Mouse (Mus musculus) forebrain, embryonic 13.5 days (tissue): Measurements from ENCODE around the gene Llcfc1. TPM values are rescaled to one million over a fixed set of nuclear protein-coding genes. Genes with fewer than 3 reads are reported as not detected.

Experiments
- ATAC-seq: fragments of 200-750 bp; cut with Nextera tagmentation; 2 replicates; pipeline ENCODE4 v1.8.0; 2017
- H3K27ac ChIP-seq: fragments of 300-500 bp; sonication (generic); 2 replicates; pipeline ENCODE4 v1.5.1; 2015; ENCODE audit warnings: inconsistent platforms, mild to moderate bottlenecking, moderate library complexity
- H3K27me3 ChIP-seq: fragments of 300-500 bp; sonication (generic); 2 replicates; pipeline ENCODE4 v1.6.1; 2015; ENCODE audit warnings: mild to moderate bottlenecking, inconsistent platforms
- H3K36me3 ChIP-seq: fragments of 300-500 bp; sonication (generic); 2 replicates; pipeline ENCODE4 v1.6.1; 2015; ENCODE audit warnings: mild to moderate bottlenecking, inconsistent platforms; ENCODE audit not compliant: poor library complexity, severe bottlenecking
- H3K4me1 ChIP-seq: fragments of 300-500 bp; sonication (generic); 2 replicates; pipeline ENCODE4 v1.6.1; 2015; ENCODE audit warnings: inconsistent platforms
- H3K4me2 ChIP-seq: fragments of 300-500 bp; sonication (generic); 2 replicates; pipeline ENCODE4 v1.6.1; 2015; ENCODE audit warnings: inconsistent platforms, mild to moderate bottlenecking, moderate library complexity
- H3K4me3 ChIP-seq: fragments of 300-500 bp; sonication (generic); 2 replicates; pipeline ENCODE4 v1.5.1; 2015; ENCODE audit warnings: mild to moderate bottlenecking, inconsistent platforms
- H3K9ac ChIP-seq: fragments of 300-500 bp; sonication (generic); 2 replicates; pipeline ENCODE4 v1.6.1; 2015; ENCODE audit warnings: mild to moderate bottlenecking, inconsistent platforms
- H3K9me3 ChIP-seq: fragments of 300-500 bp; sonication (generic); replicated peaks from 2 replicates; pipeline ENCODE4 v1.6.1; 2016; ENCODE audit warnings: inconsistent platforms
- WGBS: fragments of 180-500 bp; shearing (Covaris S2); methylation state at CpG from one replicate; pipeline ENCODE4 v1.1.7; 2015; 5-methylcytosine and 5-hydroxymethylcytosine counted together
- polyA plus RNA-seq: library from polyadenylated mRNA; unstranded; fragments of >200 nt; fragmentation: Nextera tagmentation; extraction: Ambion mirVana; gene quantifications from 2 replicates; pipeline ENCODE4 v1.2.1, GENCODE M21; 2015

Llcfc1 gene
- polyA plus RNA-seq, 1 experiment from 2014 or later, result not detected

GRCm38 (mm10) chr6:41658487-41658886, 25.7 kb upstream of the Llcfc1 start:
- H3K9me3 ChIP-seq, result no peaks in the 10 kb centered on the region
- H3K27ac ChIP-seq, result no peak overlapping the region
- no peak overlapping the region for H3K4me3 ChIP-seq
- no peak for ATAC-seq
- no peak overlapping the region for H3K4me2 ChIP-seq
- no peaks in the 10 kb centered on the region for H3K4me1 ChIP-seq
- no peaks in the 10 kb centered on the region for H3K27me3 ChIP-seq
- no peak overlapping the region for H3K9ac ChIP-seq
- 82% methylated on average over 1 of the region's 1 CpGs for WGBS
- H3K36me3 ChIP-seq, result no peaks in the 10 kb centered on the region

GRCm38 (mm10) chr6:41662320-41662719, 21.9 kb upstream of the Llcfc1 start:
- Histone ChIP-seq H3K9ac (no peak overlapping the region), H3K36me3 (no peaks in the 10 kb centered on the region), H3K4me1 (no peaks in the 10 kb centered on the region), H3K4me3 (no peak overlapping the region), H3K27ac (no peak overlapping the region), H3K4me2 (no peak overlapping the region), H3K9me3 (no peaks in the 10 kb centered on the region), H3K27me3 (no peaks in the 10 kb centered on the region)
- 27% methylated on average over 2 of the region's 2 CpGs for WGBS
- ATAC-seq, result no peak

DNA sequence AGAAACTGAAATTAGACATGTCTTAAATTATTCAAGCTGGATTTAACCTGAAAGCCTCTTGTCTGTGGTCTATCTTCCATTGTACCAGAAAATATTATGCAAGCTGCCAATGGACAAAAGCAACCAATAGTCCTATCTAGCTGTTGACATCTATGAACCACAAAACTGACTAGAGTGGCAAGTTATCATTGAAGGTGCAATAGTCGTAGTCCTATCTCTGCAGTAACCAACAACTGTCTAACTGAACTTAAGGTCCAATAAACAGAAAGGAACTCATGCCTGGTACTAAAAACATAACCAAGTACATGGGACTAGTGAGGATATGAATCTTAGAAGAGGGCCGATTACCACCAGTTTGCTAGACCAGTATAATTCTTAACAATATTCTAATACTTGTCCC, 7.7 kb upstream of the Llcfc1 start:
- WGBS, result 85% methylated on average over 2 of the region's 2 CpGs
- no peak for ATAC-seq
- Histone ChIP-seq H3K4me3 (no peak overlapping the region), H3K4me1 (no peaks in the 10 kb centered on the region), H3K4me2 (no peak overlapping the region), H3K9me3 (no peaks in the 10 kb centered on the region), H3K27ac (no peak overlapping the region), H3K9ac (no peak overlapping the region), H3K27me3 (no peaks in the 10 kb centered on the region), H3K36me3 (no peaks in the 10 kb centered on the region)

- Histone ChIP-seq H3K4me1 (no peaks in the 10 kb centered on the region), H3K9ac (no peak within 1 kb of the TSS), H3K27me3 (no peaks in the 10 kb centered on the region), H3K27ac (no peak within 1 kb of the TSS), H3K9me3 (no peaks in the 10 kb centered on the region), H3K4me3 (no peak within 1 kb of the TSS), H3K4me2 (no peak within 1 kb of the TSS), H3K36me3 (no peaks in the 10 kb centered on the region)
- 87% methylated on average over 1 of the region's 1 CpGs for WGBS
- no peak for ATAC-seq
These were observed 3.6 kb upstream of the Llcfc1 start, which contains the start of gene Trpv5 for GRCm38 (mm10) chr6:41680669-41681068. Trpv5 (minus strand) TSS chr6:41680769.

- H3K4me1 ChIP-seq, result no peaks in the 10 kb centered on the region
- 86% methylated on average over 5 of the region's 5 CpGs for WGBS
- no peaks in the 10 kb centered on the region for H3K9me3 ChIP-seq
- no peak overlapping the region for H3K4me2 ChIP-seq
- no peaks in the 10 kb centered on the region for H3K27me3 ChIP-seq
- no peak overlapping the region for H3K4me3 ChIP-seq
- no peaks in the 10 kb centered on the region for H3K36me3 ChIP-seq
- H3K27ac ChIP-seq, result no peak overlapping the region
- no peak for ATAC-seq
- H3K9ac ChIP-seq, result no peak overlapping the region
These were observed 2.6 kb upstream of the Llcfc1 start for GRCm38 (mm10) chr6:41681656-41682055.

GRCm38 (mm10) chr6:41684911-41685310, 680 bp downstream of the Llcfc1 start:
- no peaks in the 10 kb centered on the region for H3K4me1 ChIP-seq
- no peak overlapping the region for H3K4me2 ChIP-seq
- no peaks in the 10 kb centered on the region for H3K9me3 ChIP-seq
- H3K4me3 ChIP-seq, result no peak overlapping the region
- 89% methylated on average over 5 of the region's 5 CpGs for WGBS
- H3K36me3 ChIP-seq, result no peaks in the 10 kb centered on the region
- no peaks in the 10 kb centered on the region for H3K27me3 ChIP-seq
- no peak overlapping the region for H3K9ac ChIP-seq
- no peak for ATAC-seq
- no peak overlapping the region for H3K27ac ChIP-seq

GRCm38 (mm10) chr6:41685596-41685995, 1.4 kb downstream of the Llcfc1 start:
- Histone ChIP-seq H3K9me3 (no peaks in the 10 kb centered on the region), H3K4me1 (no peaks in the 10 kb centered on the region), H3K27me3 (no peaks in the 10 kb centered on the region), H3K4me3 (no peak overlapping the region), H3K36me3 (no peaks in the 10 kb centered on the region), H3K4me2 (no peak overlapping the region), H3K27ac (no peak overlapping the region), H3K9ac (no peak overlapping the region)
- no peak for ATAC-seq
- 93% methylated on average over 3 of the region's 3 CpGs for WGBS

DNA sequence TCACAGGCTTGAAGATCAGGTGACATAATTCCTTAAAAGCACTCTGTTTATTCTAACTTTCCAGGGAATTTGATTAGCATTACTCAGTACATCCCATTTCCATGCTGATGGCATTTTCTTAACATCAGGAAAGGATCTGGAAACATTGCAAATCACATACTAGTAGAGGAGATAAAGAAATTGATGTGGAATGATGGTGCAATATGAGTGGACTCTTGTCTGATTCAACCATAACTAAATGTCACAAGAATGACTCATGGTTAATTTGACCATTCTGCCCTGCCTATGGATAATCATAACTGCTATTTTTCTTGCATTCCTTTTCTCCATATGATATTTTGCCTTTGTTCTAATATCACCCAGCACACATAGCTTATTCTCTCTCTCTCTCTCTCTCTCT, 8.0 kb downstream of the Llcfc1 start:
- H3K4me3 ChIP-seq, result no peak overlapping the region

GRCm38 (mm10) chr6:41694407-41694806, 10.2 kb downstream of the Llcfc1 start:
- no peaks in the 10 kb centered on the region for H3K9me3 ChIP-seq
- no peak overlapping the region for H3K4me2 ChIP-seq
- H3K27me3 ChIP-seq, result no peaks in the 10 kb centered on the region
- no peak overlapping the region for H3K27ac ChIP-seq
- no peak overlapping the region for H3K4me3 ChIP-seq
- WGBS, result 91% methylated on average over 1 of the region's 1 CpGs
- H3K36me3 ChIP-seq, result no peaks in the 10 kb centered on the region
- no peaks in the 10 kb centered on the region for H3K4me1 ChIP-seq
- no peak for ATAC-seq
- H3K9ac ChIP-seq, result no peak overlapping the region

More for the DNA sequence above, 8.0 kb downstream of the Llcfc1 start:
- Histone ChIP-seq H3K9ac (no peak overlapping the region), H3K27me3 (no peaks in the 10 kb centered on the region), H3K27ac (no peak overlapping the region), H3K4me2 (no peak overlapping the region), H3K9me3 (no peaks in the 10 kb centered on the region), H3K4me1 (no peaks in the 10 kb centered on the region), H3K36me3 (no peaks in the 10 kb centered on the region)
- ATAC-seq, result no peak

GRCm38 (mm10) chr6:41701245-41701644, 17.0 kb downstream of the Llcfc1 start:
- H3K9me3 ChIP-seq, result no peaks in the 10 kb centered on the region

GRCm38 (mm10) chr6:41702928-41703327, 18.7 kb downstream of the Llcfc1 start:
- Histone ChIP-seq H3K9me3 (no peaks in the 10 kb centered on the region), H3K27me3 (no peaks in the 10 kb centered on the region), H3K4me1 (no peaks in the 10 kb centered on the region), H3K4me3 (no peak overlapping the region), H3K36me3 (no peaks in the 10 kb centered on the region), H3K27ac (no peak overlapping the region), H3K4me2 (no peak overlapping the region), H3K9ac (no peak overlapping the region)
- 79% methylated on average over 2 of the region's 2 CpGs for WGBS
- no peak for ATAC-seq

More at GRCm38 (mm10) chr6:41701245-41701644, 17.0 kb downstream of the Llcfc1 start:
- Histone ChIP-seq H3K4me1 (no peaks in the 10 kb centered on the region), H3K9ac (no peak overlapping the region), H3K36me3 (no peaks in the 10 kb centered on the region), H3K27me3 (no peaks in the 10 kb centered on the region), H3K4me3 (no peak overlapping the region), H3K4me2 (no peak overlapping the region), H3K27ac (no peak overlapping the region)
- WGBS, result 89% methylated on average over 1 of the region's 1 CpGs
- no peak for ATAC-seq

DNA sequence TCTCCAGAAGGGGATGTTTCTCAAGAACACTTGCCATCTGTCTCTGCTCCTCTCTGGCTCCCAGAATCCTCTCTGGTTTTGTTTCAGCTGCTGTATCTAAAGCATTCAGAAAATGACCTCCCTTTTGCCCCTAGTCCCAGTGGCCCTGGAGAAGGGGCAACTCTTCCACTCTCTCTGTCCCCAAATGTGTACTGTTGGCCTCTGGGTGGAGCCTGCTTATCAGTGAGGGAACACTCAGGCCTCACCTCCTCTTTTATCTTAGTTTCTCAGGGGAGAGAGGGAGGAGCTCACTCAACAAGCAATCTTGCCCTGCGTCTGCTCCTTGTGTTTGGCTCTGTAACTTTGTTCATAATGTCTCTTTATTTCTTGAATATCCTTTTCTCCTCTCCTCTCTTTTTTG, 19.9 kb downstream of the Llcfc1 start, which contains the start of gene Kel:
Kel (minus strand) TSS at position 217 of the 400 bp plus-strand sequence.
- ATAC-seq, result no peak
- no peaks in the 10 kb centered on the region for H3K4me1 ChIP-seq
- H3K9ac ChIP-seq, result no peak within 1 kb of the TSS
- H3K36me3 ChIP-seq, result no peaks in the 10 kb centered on the region
- no peaks in the 10 kb centered on the region for H3K27me3 ChIP-seq
- H3K9me3 ChIP-seq, result no peaks in the 10 kb centered on the region
- H3K27ac ChIP-seq, result no peak within 1 kb of the TSS
- no peak within 1 kb of the TSS for H3K4me2 ChIP-seq
- 44% methylated on average over 1 of the region's 1 CpGs for WGBS
- no peak within 1 kb of the TSS for H3K4me3 ChIP-seq

DNA sequence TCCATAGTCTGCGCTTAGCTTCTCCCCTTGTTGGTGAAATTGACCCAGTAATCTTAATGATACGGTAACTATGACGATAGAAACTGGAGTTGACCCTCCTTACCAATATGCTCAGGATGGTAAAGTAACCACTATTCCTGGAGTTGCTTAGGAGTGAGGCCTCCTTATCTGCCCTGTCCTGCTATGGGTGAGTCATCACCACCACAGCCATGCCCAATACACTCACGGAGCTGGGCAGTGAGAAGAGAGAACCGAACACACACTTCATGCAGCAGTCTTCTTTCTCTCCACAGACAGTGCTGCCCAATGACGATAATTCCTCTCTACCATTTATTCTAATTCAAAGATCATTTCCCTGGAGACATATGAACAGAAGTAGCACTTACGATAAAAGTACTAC, 22.0 kb downstream of the Llcfc1 start:
- no peak overlapping the region for H3K4me2 ChIP-seq
- 94% methylated on average over 7 of the region's 7 CpGs for WGBS
- no peak overlapping the region for H3K4me3 ChIP-seq
- H3K4me1 ChIP-seq, result no peaks in the 10 kb centered on the region
- no peaks in the 10 kb centered on the region for H3K27me3 ChIP-seq
- H3K27ac ChIP-seq, result no peak overlapping the region
- H3K36me3 ChIP-seq, result no peaks in the 10 kb centered on the region
- no peaks in the 10 kb centered on the region for H3K9me3 ChIP-seq
- no peak for ATAC-seq
- H3K9ac ChIP-seq, result no peak overlapping the region
